In the genomic region with DNA sequence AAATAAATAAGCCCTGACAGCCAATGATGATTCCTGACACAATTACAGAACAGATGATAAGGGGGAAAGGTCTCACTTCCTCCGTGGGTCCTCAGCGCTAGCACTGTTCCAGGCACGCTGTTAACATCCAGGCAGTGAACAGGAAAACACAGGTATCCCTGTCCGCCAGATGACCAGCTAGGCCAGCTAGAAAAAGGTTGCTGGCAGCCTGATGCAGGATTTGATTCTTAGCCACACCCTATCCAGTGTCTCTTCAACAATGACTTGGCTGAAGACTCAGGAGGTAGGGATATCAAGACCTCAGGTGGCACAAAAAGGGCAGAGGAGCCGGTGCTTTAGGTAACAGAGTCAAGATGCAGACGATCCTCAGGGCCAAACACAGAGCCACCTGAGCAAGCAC, we compare ENCODE assay signal across 17 mouse cellular contexts.
"Had no signal": no experiment of that assay in that cellular context is flagged by ENCODE, and none has a peak within 500 bp of the region (broad histone marks: within the 10 kb centered on the region; RNA-seq: fewer than 3 reads in every experiment).

No protein-coding gene starts in this region.

- ATAC-seq: liver, embryonic 12.5 days had no signal

- H3K9ac ChIP-seq: liver, embryonic 12.5 days; liver, embryonic 15.5 days; lung, embryonic 15.5 days had no signal

- H3K9me3 ChIP-seq: liver, embryonic 15.5 days; lung, embryonic 15.5 days had no signal

- DNase-seq: kidney, adult 8-10 months; kidney, postnatal 14 days; kidney, postnatal 4 days; layer of hippocampus, adult 9-11 months; layer of hippocampus, postnatal 36 days; lung, adult 18-20 months; lung, postnatal 10 days; lung, postnatal 36 days; midbrain, embryonic 14.5 days; thymus, adult 2 months; thymus, postnatal 14 days; thymus, postnatal 4 days had no signal

- H3K27ac ChIP-seq: left cerebral cortex, adult 2 months; liver, embryonic 12.5 days; liver, embryonic 15.5 days; lung, embryonic 15.5 days had no signal

- H3K4me3 ChIP-seq: left cerebral cortex, adult 2 months; liver, embryonic 12.5 days; liver, embryonic 15.5 days; lung, embryonic 15.5 days had no signal

- H3K27me3 ChIP-seq: liver, embryonic 12.5 days; liver, embryonic 15.5 days; lung, embryonic 15.5 days had no signal

- H3K4me2 ChIP-seq: liver, embryonic 12.5 days; liver, embryonic 15.5 days; lung, embryonic 15.5 days; midbrain, embryonic 11.5 days had no signal
